Mouse (Mus musculus): ENCODE data around the gene Tfap4.

The Tfap4 gene

DNA sequence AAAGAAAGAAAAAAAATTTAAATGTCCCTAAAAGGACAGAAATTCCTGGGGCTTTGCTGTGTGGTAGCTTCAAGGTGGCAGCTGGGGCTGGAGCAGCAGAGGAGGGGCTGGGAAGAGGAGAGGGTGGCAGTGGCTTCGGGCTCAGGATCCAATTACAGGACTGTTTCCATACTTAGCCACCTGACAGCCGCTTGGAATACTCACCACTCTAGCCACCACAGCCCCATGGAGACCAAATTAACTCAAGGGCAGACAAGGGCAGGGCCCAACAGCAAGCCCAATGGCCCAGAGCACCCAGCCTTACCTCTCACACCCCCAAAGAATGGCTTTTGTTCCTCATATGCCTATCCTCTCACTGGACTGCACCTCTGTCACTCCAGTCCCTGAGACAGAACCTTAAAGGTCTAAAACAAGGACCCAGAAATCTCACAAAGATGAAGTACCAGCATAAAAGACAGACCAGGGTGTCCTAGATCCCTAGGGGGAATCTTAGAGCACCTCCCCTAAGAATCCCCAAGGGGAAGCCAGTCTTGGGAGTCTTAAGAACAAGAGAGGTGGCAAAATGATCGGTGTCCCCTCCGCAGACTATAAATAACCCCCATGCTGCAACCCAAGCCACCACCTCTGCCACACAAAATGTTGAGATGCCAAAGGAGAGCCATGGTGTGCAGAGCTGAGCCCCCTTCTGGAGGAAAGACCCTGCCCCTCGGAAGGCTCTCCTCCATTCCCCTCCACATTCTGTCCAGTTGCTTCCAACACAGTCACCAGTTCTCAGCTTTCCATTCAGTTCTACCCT, 37.7 kb downstream of the Tfap4 start:
- CTCF ChIA-PET = no interaction called here

DNA sequence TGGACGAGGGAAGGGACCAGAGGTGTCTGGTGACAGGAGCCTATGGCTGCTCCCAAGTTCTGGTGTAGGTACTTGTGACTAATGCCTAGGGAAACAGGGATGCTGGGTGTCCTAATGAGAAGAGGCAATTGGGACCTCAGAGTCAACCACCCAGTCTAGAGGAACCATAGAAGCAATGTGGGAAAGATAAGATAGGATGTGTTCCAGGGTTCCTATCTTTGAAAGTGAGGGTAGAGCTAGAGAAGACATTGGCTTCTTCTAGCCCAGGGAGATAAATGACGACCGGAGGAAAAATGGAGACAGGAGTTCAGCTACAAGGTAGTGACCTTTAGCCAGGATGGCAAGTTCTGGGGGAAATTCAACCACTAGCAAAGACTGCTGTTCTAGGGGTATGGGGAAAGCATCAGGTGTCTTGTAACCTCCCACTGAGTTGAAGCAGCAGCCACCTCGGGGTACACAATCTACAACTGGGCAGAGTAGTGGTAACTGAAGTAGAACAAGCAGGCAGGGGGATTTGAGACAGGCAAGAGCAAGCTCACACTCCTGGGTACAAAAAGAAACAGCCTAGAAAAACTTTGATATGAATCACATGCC, 38.5 kb downstream of the Tfap4 start:
- CTCF ChIA-PET = no interaction called here

DNA sequence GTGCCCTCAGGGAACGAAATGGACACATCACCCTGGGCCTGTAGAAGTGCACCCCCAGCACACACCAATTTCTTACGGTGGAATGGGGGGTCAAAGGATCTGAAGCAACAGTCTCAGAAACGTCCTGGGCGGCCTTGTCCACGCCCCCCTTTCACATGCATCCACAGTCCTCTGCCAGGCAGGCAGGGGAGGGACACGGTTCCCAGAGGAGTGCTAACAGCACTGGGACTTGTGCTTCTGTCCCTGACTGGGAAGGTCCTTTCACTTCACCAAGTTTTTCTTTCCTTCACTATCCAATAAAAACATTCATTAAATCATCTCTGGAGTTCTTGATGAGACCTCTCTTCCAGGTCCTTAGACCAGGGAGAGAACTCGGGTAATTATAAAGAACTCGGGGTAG, 39.0 kb downstream of the Tfap4 start:
- CTCF ChIA-PET = no interaction called here

GRCm38 (mm10) chr16:4519825-4520224, 39.8 kb downstream of the Tfap4 start:
- CTCF ChIA-PET = interaction anchor here (0.6 kb wide), 2 partner anchors 10 to 451 kb away, joined by 4 read pairs; no protein-coding TSS in a partner anchor

GRCm38 (mm10) chr16:4519157-4519556, 40.5 kb downstream of the Tfap4 start:
- CTCF ChIA-PET = no interaction called here

DNA sequence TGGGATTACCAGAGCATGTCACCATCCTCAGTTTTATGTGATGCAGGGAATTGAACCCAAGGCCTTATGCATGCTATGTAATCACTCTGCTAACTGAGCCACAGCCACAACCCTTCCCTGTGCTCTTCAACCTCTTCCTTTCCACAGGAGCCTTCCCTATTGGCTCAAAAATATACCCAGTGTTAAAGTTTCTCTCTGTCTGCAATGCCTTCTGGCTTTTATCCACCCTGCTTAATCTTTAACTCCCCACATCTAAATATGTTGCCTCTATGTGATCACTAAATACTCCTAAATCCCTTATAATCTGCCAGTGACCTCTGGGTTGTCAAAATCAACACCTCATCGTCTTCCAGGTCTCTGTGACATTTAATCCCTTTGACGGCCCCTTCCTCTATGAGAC, 41.7 kb downstream of the Tfap4 start:
- CTCF ChIA-PET = no interaction called here

DNA sequence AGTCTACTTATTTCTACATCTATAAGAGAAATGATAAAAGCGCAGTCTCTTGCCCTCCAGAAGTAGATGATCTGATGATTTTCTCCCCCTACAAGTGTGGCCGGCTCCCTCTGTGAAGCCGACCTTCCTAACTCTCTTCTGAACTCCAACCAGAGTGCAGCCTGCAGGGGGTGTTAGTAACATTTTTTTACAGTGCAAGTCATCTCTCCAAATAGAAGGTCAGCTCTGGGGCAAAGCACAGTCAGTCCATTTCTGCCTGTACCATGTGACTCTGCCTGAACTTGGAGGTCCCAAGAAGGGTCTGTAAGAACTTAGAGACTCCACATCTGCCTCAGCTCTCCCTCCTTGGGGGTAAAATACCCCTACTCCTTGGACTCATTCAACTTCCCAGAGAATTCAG, 45.3 kb downstream of the Tfap4 start:
- CTCF ChIA-PET = no interaction called here

- CTCF ChIA-PET = no interaction called here
Measured at GRCm38 (mm10) chr16:4512661-4513438, 46.8 kb downstream of the Tfap4 start.

DNA sequence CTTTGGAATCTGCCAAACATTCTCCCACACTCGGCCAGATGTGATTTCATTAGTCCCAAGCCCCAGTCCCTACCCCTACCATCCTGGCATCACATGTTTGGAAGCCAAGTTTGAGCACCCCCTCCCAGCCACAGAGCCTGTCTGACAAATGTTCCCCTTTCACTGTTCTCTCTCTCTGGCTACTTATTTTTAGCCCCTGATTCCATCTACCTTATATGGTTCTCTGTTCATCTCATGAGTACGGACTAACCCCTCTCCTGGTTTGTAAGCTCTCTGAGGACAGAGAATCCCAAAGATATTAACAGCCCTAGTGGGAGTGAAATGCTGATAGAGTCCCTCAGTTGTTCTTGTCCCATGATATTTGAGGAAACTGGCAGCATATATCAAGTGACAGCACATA, 48.3 kb downstream of the Tfap4 start:
- CTCF ChIA-PET = interaction anchor here (0.6 kb wide), 1 partner anchor 9 kb away, joined by 3 read pairs; no protein-coding TSS in a partner anchor

DNA sequence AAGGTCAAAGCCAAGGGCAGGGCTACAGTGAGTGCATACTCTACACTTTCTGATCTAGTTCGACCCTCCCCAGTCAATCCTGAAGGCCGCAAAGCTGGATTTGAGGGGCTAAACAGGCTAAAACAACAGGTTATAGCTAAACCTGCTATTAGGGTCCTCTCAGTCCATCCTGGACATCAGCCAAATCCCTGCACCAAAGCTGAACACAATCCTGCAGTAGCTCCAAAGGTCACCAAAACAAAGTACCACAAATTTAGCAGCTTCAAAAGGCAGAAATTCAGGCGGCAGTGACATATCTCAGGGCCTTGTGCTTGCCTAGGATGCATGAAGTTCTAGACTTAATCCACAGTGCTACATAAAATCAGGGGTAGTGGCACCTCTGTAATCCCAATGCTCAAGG, 53.5 kb downstream of the Tfap4 start:
- CTCF ChIA-PET = no interaction called here

DNA sequence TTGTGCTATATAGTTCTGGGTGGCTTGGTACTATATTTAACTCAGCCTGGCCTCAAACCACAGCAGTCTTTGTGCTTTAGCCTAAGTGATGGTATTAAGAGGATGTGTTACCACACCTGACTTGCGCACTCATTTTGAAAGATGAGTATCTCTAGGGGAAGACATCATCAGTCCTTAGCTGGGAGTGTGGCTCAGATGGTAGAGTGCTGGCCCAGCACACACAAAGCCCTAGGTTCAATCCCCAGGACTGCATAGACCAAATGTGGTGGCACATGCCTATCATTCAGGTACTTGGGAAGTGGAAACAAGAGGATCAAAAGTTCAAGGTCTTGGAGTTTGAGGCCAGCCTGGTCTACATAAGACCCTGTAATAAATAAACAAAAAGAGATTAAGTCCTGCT, 56.2 kb downstream of the Tfap4 start:
- CTCF ChIA-PET = no interaction called here

- CTCF ChIA-PET = interaction anchor here (0.6 kb wide), 1 partner anchor 9 kb away, joined by 3 read pairs; no protein-coding TSS in a partner anchor
Measured at GRCm38 (mm10) chr16:4502568-4502967, 57.1 kb downstream of the Tfap4 start.

- CTCF ChIA-PET = interaction anchor here (0.6 to 1.2 kb wide), 2 partner anchors 38 to 50 kb away, joined by 3 read pairs; no protein-coding TSS in a partner anchor
Measured at GRCm38 (mm10) chr16:4501703-4502102, 58.0 kb downstream of the Tfap4 start.

DNA sequence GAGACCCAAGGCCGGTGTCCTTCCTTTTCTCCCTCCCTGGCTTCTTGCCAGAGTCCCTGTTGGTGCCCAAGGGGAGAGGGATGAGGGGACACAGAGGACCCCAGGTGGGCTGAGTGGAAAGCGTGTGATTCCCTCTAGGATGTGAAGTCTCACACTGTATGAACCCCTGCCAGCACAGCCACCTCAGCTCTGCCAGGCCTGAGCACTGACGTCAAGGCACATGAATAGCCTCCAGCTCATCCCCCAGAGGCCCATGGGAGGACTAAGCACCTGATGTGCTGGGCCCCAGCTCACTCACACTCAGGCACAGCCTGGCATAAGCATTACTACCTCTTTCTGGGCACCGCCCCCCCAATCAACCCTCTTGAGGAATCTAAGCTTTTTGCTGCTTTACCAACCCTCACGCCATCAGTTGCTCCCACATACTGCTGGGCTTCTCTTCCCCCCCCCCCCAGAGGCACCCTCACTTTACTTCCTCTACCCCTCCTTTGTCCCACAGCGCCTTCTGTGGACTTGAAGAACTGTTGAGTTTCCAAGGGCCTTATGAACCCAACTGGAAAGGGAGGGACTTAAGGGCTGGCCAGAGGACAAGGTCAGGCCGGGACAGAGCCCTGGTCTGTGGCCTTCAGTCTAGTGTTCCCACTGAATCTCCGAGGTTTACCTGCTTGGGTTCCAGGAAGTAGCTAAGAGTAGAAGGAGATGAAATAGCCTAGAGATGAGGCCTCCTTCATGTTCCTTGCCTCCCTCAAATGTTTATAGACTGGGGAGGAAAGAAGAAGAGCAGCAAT, 58.9 kb downstream of the Tfap4 start:
- CTCF ChIA-PET = interaction anchor here (1.1 to 1.2 kb wide), 2 partner anchors 12 to 51 kb away, joined by 3 to 4 read pairs; no protein-coding TSS in a partner anchor

DNA sequence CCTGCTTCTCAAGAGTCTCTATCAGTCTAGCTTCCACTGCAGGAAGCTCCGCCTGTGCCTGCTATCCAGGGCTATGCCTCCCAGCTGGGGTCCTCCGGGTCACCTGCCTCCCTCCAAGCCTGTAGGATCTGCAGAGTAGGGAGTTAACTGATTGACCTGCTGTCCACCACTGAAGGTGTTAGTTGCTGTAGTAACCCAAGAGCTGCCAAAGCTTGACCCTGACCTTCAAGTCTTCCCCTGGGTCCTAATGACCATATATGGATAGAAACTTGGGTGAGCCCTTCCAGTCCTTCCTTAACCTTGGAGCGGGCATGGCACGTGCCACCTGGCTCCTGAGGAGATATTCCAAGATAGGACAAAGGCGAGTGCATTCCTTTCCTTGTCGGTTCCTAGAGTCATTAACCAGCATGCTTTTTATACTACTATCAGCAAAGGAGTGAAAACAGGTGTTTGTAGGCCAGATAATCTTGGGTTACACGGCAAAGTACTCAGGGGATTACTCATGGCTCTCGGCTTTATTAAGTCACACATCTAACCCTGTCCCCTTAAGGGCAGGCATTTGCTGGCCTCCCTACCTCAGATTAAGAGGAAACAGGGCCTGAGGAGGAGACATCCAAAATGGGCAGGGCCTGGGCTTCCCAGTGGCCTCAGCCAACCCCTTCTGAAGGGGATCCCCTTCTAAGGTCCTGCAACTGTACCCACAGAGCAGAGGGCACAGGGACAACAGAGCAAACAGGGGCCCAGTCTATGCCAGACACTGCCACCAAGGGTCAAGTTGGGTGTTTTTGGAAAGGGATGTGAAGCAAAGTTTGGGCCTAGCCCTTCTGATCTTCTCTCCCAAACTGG, 61.7 kb downstream of the Tfap4 start:
- CTCF ChIA-PET = no interaction called here

DNA sequence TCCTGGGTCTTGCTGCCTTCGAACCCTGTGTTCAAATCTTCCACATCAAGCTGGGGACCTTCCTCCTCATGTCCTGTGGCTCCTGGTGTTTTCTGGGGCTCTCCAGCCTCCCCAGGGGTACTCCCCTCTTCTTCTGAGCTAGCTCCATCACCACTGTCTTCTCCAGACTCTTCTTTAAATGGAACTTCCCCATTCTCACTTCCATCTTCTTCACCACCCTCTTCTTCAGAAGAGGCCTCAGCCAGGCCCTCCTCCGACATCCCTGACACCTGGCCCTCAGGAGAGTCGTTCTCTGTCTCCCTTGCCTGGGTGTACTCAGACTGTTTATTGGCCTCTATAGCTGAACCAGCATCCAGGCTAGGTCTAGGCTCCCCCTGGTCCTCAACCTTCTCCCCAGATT, 63.2 kb downstream of the Tfap4 start:
- CTCF ChIA-PET = no interaction called here

DNA sequence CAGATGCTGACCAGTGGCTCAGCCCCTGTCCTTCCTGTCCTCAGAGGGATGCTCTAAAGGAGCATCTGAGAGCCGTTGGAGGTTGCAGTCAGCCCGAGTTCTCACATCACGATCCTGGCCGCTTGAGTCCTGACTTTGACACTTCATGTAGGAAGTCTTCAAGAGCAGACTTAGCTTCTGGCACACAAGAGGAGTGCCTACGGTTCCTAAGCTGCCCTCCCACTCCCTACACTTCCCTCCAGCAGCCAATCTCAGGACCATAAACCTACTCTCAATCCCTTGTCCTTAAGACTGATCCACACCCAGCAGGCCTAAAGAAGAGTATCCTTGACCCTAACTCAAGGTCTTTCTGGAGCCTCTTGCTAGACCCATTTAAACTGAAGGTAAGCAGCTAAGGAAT, 63.8 kb downstream of the Tfap4 start:
- CTCF ChIA-PET = no interaction called here
